Mouse (Mus musculus): Measurements from ENCODE around the gene Epb41l4b.

DNA sequence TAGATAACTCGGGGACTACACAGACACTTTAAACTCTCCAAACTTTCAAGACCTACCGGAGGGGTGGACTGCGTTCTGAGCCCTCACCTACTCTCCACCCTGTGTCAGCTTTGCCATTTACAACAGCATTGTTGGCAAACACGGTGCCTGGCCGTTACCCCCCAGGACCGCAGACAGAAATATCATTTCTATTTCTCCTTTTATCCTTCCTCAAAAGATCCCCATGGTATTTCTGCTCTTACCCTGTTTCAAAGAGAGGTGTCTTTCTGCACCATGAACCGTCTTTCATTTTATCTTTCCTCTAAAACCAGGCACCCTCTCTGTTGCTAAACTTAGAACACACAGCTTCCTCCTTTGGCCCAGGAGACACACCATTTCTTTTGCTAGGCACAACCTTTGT lies 87.6 kb downstream of the Epb41l4b start:
- TF ChIP-seq CTCF (IDR thresholded peaks at IDR 0.05; ENCODE audit: borderline replicate concordance, control insufficient read depth, extremely low read depth, insufficient read depth, low read length, poor library complexity) (no peak), POLR2A (IDR thresholded peaks at IDR 0.05; ENCODE audit: control insufficient read depth, extremely low read depth, insufficient read depth, low read length, poor library complexity) (no peak)

Measured in thymus, adult 2 months (tissue).